Mouse (Mus musculus): Measurements from ENCODE around the gene Gm38394.

GRCm38 (mm10) chr1:133694876-133695275, 33.8 kb upstream of the Gm38394 start:
- no peak for TF ChIP-seq CTCF (IDR thresholded peaks at IDR 0.05; ENCODE audit: low read depth)
- no peak for TF ChIP-seq EP300 (IDR thresholded peaks at IDR 0.05; ENCODE audit: low read depth)
